Mouse (Mus musculus) liver, embryonic 14.5 days (tissue): ENCODE data around the gene Rara. TPM values are rescaled to one million over a fixed set of nuclear protein-coding genes. Genes with fewer than 3 reads are reported as not detected.

Experiments used
- ATAC-seq: fragments of 200-750 bp; cut with Nextera tagmentation; 2 replicates; pipeline ENCODE4 v1.8.0; 2017; ENCODE audit warnings: moderate number of reproducible peaks, mild to moderate bottlenecking, moderate library complexity; ENCODE audit not compliant: insufficient read depth
- DNase-seq, 3 experiments: peaks; one replicate each; pipeline ENCODE4 v3.0.0-alpha.2; 2012 to 2013; ENCODE audit warnings: low read depth in 3 of 3, low spot score in 3 of 3
- H3K27ac ChIP-seq: fragments of 300-500 bp; sonication (generic); 2 replicates; pipeline ENCODE4 v1.5.1; 2014; ENCODE audit warnings: moderate library complexity, mild to moderate bottlenecking, control low read depth, inconsistent platforms
- H3K27me3 ChIP-seq: fragments of 300-500 bp; sonication (generic); 2 replicates; pipeline ENCODE4 v1.6.1; 2014; ENCODE audit warnings: mild to moderate bottlenecking, low read length, moderate library complexity; ENCODE audit not compliant: control insufficient read depth, insufficient read depth
- H3K36me3 ChIP-seq: fragments of 300-500 bp; sonication (generic); replicated peaks from 2 replicates; pipeline ENCODE4 v1.6.1; 2014; ENCODE audit warnings: low read depth; ENCODE audit not compliant: control insufficient read depth, insufficient read depth
- H3K4me1 ChIP-seq, 2 experiments: fragments of 200-500 bp in 1 of 2; fragments of 300-500 bp in 1 of 2; sonication (generic) in 1 of 2; replicated peaks; 2 replicates each; pipeline ENCODE4 v1.6.1; 2012 to 2014; ENCODE audit warnings: antibody characterized with exemption in 1 of 2, inconsistent platforms in 1 of 2, low read length in 1 of 2; ENCODE audit not compliant: control insufficient read depth in 2 of 2, insufficient read depth in 2 of 2
- H3K4me2 ChIP-seq: fragments of 300-500 bp; sonication (generic); 2 replicates; pipeline ENCODE4 v1.6.1; 2014; ENCODE audit warnings: low read depth, mild to moderate bottlenecking, control low read depth, moderate library complexity
- H3K4me3 ChIP-seq, 2 experiments: fragments of 200-500 bp in 1 of 2; fragments of 300-500 bp in 1 of 2; sonication (generic) in 1 of 2; 2 replicates each; pipeline ENCODE4 v1.5.1; 2012 to 2014; ENCODE audit warnings: low read depth in 2 of 2, low read length in 2 of 2, mild to moderate bottlenecking in 2 of 2, control low read depth in 1 of 2, inconsistent platforms in 1 of 2, moderate library complexity in 1 of 2; ENCODE audit not compliant: insufficient read depth in 1 of 2
- H3K9ac ChIP-seq: fragments of 300-500 bp; sonication (generic); replicated peaks from 2 replicates; pipeline ENCODE4 v1.6.1; 2014; ENCODE audit warnings: mild to moderate bottlenecking, control low read depth, moderate library complexity
- H3K9me3 ChIP-seq: fragments of 300-500 bp; sonication (generic); 2 replicates; pipeline ENCODE4 v1.6.1; 2016; ENCODE audit warnings: low read length, mixed read lengths; ENCODE audit not compliant: control insufficient read depth
- CTCF ChIP-seq: IDR thresholded peaks from 2 replicates; pipeline ENCODE4 v1.5.1; 2016; ENCODE audit warnings: antibody characterized with exemption, low read depth, control low read depth
- EP300 ChIP-seq: IDR thresholded peaks from 2 replicates; pipeline ENCODE4 v1.6.1; 2016; ENCODE audit warnings: antibody characterized with exemption, low read depth
- WGBS: fragments of 180-500 bp; shearing (Covaris S2); extraction: QIAGEN DNeasy Blood & Tissue Kit; methylation state at CpG from one replicate; pipeline ENCODE4 v1.1.7; 2014; ENCODE audit not compliant: insufficient replicate concordance; 5-methylcytosine and 5-hydroxymethylcytosine counted together
- polyA plus RNA-seq, 2 experiments: library from polyadenylated mRNA; depleted of rRNA in 1 of 2; stranded (reverse) in 1 of 2; unstranded in 1 of 2; fragments of >200 nt; fragmentation: Nextera tagmentation in 1 of 2; extraction: Ambion mirVana in 1 of 2; gene quantifications; 2 replicates each; pipeline versions ENCODE4 v1.2.1 to v1.2.3; 2012 to 2014

Gene Rara
- polyA plus RNA-seq, 2 experiments = 1.9 to 3.2 TPM

GRCm38 (mm10) chr11:98907063-98907436 is 20.6 kb upstream of the Rara start:
- peak overlapping the region; percentile 36 to 60 for H3K4me3 ChIP-seq
- peak overlapping the region; percentile 89 for H3K4me2 ChIP-seq
- ATAC-seq (no peak), DNase-seq (no peak)
- TF ChIP-seq EP300 (no peak), CTCF (no peak)
- peak overlapping the region; percentile 77 for H3K27ac ChIP-seq
- WGBS = 45% methylated on average over 5 of the region's 5 CpGs
- H3K4me1 ChIP-seq = peaks cover 66 to 76% of the 10 kb centered on the region in 2 experiments
- peak overlapping the region; percentile 68 for H3K9ac ChIP-seq
- peaks cover 34% of the 10 kb centered on the region for H3K36me3 ChIP-seq
- H3K9me3 ChIP-seq = no peaks in the 10 kb centered on the region
- H3K27me3 ChIP-seq = no peaks in the 10 kb centered on the region

- Histone ChIP-seq H3K4me2 (peak within 1 kb of the TSS; percentile 89), H3K9me3 (no peaks in the 10 kb centered on the region), H3K27ac (peak within 1 kb of the TSS; percentile 84), H3K9ac (peak within 1 kb of the TSS; percentile 68), H3K27me3 (no peaks in the 10 kb centered on the region), H3K4me3 (peak within 1 kb of the TSS; percentile 60 to 88), H3K4me1 (peaks cover 68 to 76% of the 10 kb centered on the region in 2 experiments), H3K36me3 (peaks cover 40% of the 10 kb centered on the region)
- DNase-seq (peak; percentile 99 to 100 (median 99)), ATAC-seq (peak; percentile 85)
- under 1% methylated on average over 49 of the region's 49 CpGs for WGBS
- TF ChIP-seq CTCF = no peak
- no peak; the same call in 1 of the 2 replicates for TF ChIP-seq EP300
Measured at GRCm38 (mm10) chr11:98907437-98908173, 20.0 kb upstream of the Rara start, which contains the start of gene Cdc6. TSS of gene Cdc6 (plus strand) at chr11:98907801.

- Histone ChIP-seq H3K4me1 (peaks cover 47 to 58% of the 10 kb centered on the region in 2 experiments), H3K4me2 (peak overlapping the region; percentile 89), H3K27ac (peak overlapping the region; percentile 84), H3K9ac (peak overlapping the region; percentile 67), H3K9me3 (no peaks in the 10 kb centered on the region), H3K4me3 (peak overlapping the region; percentile 60 to 88), H3K36me3 (peaks cover 60% of the 10 kb centered on the region), H3K27me3 (no peaks in the 10 kb centered on the region)
- DNase-seq (peak; percentile 65 to 76 (median 69)), ATAC-seq (no peak)
- TF ChIP-seq CTCF = peak; percentile 79
- peak; percentile 49 for TF ChIP-seq EP300
- 28% methylated on average over 6 of the region's 6 CpGs for WGBS
Measured at GRCm38 (mm10) chr11:98909654-98910053, 18.0 kb upstream of the Rara start.

GRCm38 (mm10) chr11:98910415-98910814 is 17.2 kb upstream of the Rara start:
- no peak for TF ChIP-seq CTCF
- no peak for TF ChIP-seq EP300
- Histone ChIP-seq H3K27me3 (no peaks in the 10 kb centered on the region), H3K4me1 (peaks cover 39 to 52% of the 10 kb centered on the region in 2 experiments), H3K9me3 (no peaks in the 10 kb centered on the region), H3K27ac (peak overlapping the region; percentile 84), H3K4me2 (peak overlapping the region; percentile 89), H3K4me3 (peak overlapping the region; percentile 60 to 88), H3K36me3 (peaks cover 67% of the 10 kb centered on the region), H3K9ac (peak overlapping the region; percentile 67)
- no peak for ATAC-seq
- 83% methylated on average over 11 of the region's 11 CpGs for WGBS
- DNase-seq = no peak

GRCm38 (mm10) chr11:98911498-98911897 is 16.1 kb upstream of the Rara start:
- H3K9ac ChIP-seq = peak overlapping the region; percentile 67
- peak overlapping the region; percentile 89 for H3K4me2 ChIP-seq
- H3K4me1 ChIP-seq = peaks cover 29 to 42% of the 10 kb centered on the region in 2 experiments
- peak; percentile 67 to 76 (median 74) for DNase-seq
- ATAC-seq = peak; percentile 60
- H3K36me3 ChIP-seq = peaks cover 78% of the 10 kb centered on the region
- no peaks in the 10 kb centered on the region for H3K9me3 ChIP-seq
- TF ChIP-seq CTCF (no peak), EP300 (peak; percentile 82)
- no peaks in the 10 kb centered on the region for H3K27me3 ChIP-seq
- 25% methylated on average over 5 of the region's 5 CpGs for WGBS
- H3K4me3 ChIP-seq = peak overlapping the region; percentile 43 to 60
- H3K27ac ChIP-seq = peak overlapping the region; percentile 84
